Mouse (Mus musculus) liver, embryonic 14.5 days (tissue): ENCODE measurements around the gene Ap1s1. TPM values are rescaled to one million over a fixed set of nuclear protein-coding genes. Genes with fewer than 3 reads are reported as not detected.

Experiments used
- ATAC-seq: fragments of 200-750 bp; cut with Nextera tagmentation; 2 replicates; pipeline ENCODE4 v1.8.0; 2017; ENCODE audit warnings: moderate number of reproducible peaks, mild to moderate bottlenecking, moderate library complexity; ENCODE audit not compliant: insufficient read depth
- DNase-seq, 3 experiments: peaks; one replicate each; pipeline ENCODE4 v3.0.0-alpha.2; 2012 to 2013; ENCODE audit warnings: low read depth in 3 of 3, low spot score in 3 of 3
- H3K27ac ChIP-seq: fragments of 300-500 bp; sonication (generic); 2 replicates; pipeline ENCODE4 v1.5.1; 2014; ENCODE audit warnings: moderate library complexity, mild to moderate bottlenecking, control low read depth, inconsistent platforms
- H3K27me3 ChIP-seq: fragments of 300-500 bp; sonication (generic); 2 replicates; pipeline ENCODE4 v1.6.1; 2014; ENCODE audit warnings: mild to moderate bottlenecking, low read length, moderate library complexity; ENCODE audit not compliant: control insufficient read depth, insufficient read depth
- H3K36me3 ChIP-seq: fragments of 300-500 bp; sonication (generic); replicated peaks from 2 replicates; pipeline ENCODE4 v1.6.1; 2014; ENCODE audit warnings: low read depth; ENCODE audit not compliant: control insufficient read depth, insufficient read depth
- H3K4me1 ChIP-seq, 2 experiments: fragments of 200-500 bp in 1 of 2; fragments of 300-500 bp in 1 of 2; sonication (generic) in 1 of 2; replicated peaks; 2 replicates each; pipeline ENCODE4 v1.6.1; 2012 to 2014; ENCODE audit warnings: antibody characterized with exemption in 1 of 2, inconsistent platforms in 1 of 2, low read length in 1 of 2; ENCODE audit not compliant: control insufficient read depth in 2 of 2, insufficient read depth in 2 of 2
- H3K4me2 ChIP-seq: fragments of 300-500 bp; sonication (generic); 2 replicates; pipeline ENCODE4 v1.6.1; 2014; ENCODE audit warnings: low read depth, mild to moderate bottlenecking, control low read depth, moderate library complexity
- H3K4me3 ChIP-seq, 2 experiments: fragments of 200-500 bp in 1 of 2; fragments of 300-500 bp in 1 of 2; sonication (generic) in 1 of 2; 2 replicates each; pipeline ENCODE4 v1.5.1; 2012 to 2014; ENCODE audit warnings: low read depth in 2 of 2, low read length in 2 of 2, mild to moderate bottlenecking in 2 of 2, control low read depth in 1 of 2, inconsistent platforms in 1 of 2, moderate library complexity in 1 of 2; ENCODE audit not compliant: insufficient read depth in 1 of 2
- H3K9ac ChIP-seq: fragments of 300-500 bp; sonication (generic); replicated peaks from 2 replicates; pipeline ENCODE4 v1.6.1; 2014; ENCODE audit warnings: mild to moderate bottlenecking, control low read depth, moderate library complexity
- H3K9me3 ChIP-seq: fragments of 300-500 bp; sonication (generic); 2 replicates; pipeline ENCODE4 v1.6.1; 2016; ENCODE audit warnings: low read length, mixed read lengths; ENCODE audit not compliant: control insufficient read depth
- CTCF ChIP-seq: IDR thresholded peaks from 2 replicates; pipeline ENCODE4 v1.5.1; 2016; ENCODE audit warnings: antibody characterized with exemption, low read depth, control low read depth
- EP300 ChIP-seq: IDR thresholded peaks from 2 replicates; pipeline ENCODE4 v1.6.1; 2016; ENCODE audit warnings: antibody characterized with exemption, low read depth
- WGBS: fragments of 180-500 bp; shearing (Covaris S2); extraction: QIAGEN DNeasy Blood & Tissue Kit; methylation state at CpG from one replicate; pipeline ENCODE4 v1.1.7; 2014; ENCODE audit not compliant: insufficient replicate concordance; 5-methylcytosine and 5-hydroxymethylcytosine counted together
- polyA plus RNA-seq, 2 experiments: library from polyadenylated mRNA; depleted of rRNA in 1 of 2; stranded (reverse) in 1 of 2; unstranded in 1 of 2; fragments of >200 nt; fragmentation: Nextera tagmentation in 1 of 2; extraction: Ambion mirVana in 1 of 2; gene quantifications; 2 replicates each; pipeline versions ENCODE4 v1.2.1 to v1.2.3; 2012 to 2014

Ap1s1 gene
- polyA plus RNA-seq, 2 experiments, result 58.6 to 73.9 TPM

DNA sequence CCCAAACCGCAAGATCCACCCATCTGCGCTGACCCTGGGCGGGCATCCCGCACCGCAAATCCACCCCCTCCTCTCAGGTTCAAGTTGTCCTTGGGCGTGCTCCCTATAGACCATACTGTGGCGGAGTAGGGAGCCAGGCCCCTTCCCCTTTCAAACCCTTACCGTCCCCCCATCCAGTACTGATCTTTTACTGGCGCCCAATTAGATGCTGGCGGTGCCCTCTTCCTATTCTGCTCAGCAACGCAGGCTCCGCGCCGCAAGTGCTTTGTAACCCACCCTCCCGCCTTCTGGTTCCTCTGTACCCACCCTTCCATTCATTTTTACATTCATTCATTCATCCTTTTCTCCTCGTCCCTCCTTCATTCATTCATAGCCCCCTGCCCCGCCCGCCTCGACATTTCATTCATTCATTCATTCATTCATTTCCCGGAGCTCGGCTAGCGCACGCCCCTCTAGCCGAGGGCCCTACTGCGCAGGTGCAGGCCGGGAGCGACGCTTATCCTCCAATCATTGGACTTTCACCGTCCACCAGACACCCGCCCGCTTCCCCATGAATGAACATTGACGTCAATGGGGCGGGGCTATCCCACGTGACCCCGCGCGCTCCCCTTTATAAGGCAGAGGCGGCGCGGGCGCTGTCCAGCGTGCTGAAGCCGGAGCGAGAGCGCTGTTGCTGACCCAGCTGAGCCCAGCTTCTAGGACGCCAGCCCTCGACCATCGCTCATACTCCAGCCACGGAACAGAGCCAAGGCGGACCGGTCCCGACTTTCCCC lies 16.1 kb downstream of the Ap1s1 start:
- Histone ChIP-seq H3K9me3 (no peaks in the 10 kb centered on the region), H3K4me2 (peak overlapping the region; percentile 66), H3K27ac (no peak overlapping the region), H3K36me3 (no peaks in the 10 kb centered on the region), H3K9ac (no peak overlapping the region), H3K4me3 (peak overlapping the region in 1 of 2 experiments; percentile 36; a peak in 2 of 4 replicates), H3K27me3 (peaks cover 77% of the 10 kb centered on the region), H3K4me1 (peaks cover 7 to 12% of the 10 kb centered on the region in 2 experiments)
- under 1% methylated on average over 52 of the region's 52 CpGs for WGBS
- peak; percentile 53 for ATAC-seq
- peak; percentile 85 to 86 (median 86) for DNase-seq
- TF ChIP-seq CTCF (no peak), EP300 (no peak)

GRCm38 (mm10) chr5:137029273-137029585 lies 16.7 kb downstream of the Ap1s1 start:
- ATAC-seq (no peak), DNase-seq (no peak)
- H3K4me2 ChIP-seq, result peak overlapping the region; percentile 66; the same call in 1 of the 2 replicates
- no peak overlapping the region for H3K4me3 ChIP-seq
- H3K27me3 ChIP-seq, result peaks cover 83% of the 10 kb centered on the region
- 3% methylated on average over 8 of the region's 8 CpGs for WGBS
- no peak overlapping the region for H3K9ac ChIP-seq
- peaks cover 7 to 12% of the 10 kb centered on the region in 2 experiments for H3K4me1 ChIP-seq
- TF ChIP-seq EP300 (no peak), CTCF (no peak)
- no peaks in the 10 kb centered on the region for H3K36me3 ChIP-seq
- H3K9me3 ChIP-seq, result no peaks in the 10 kb centered on the region
- no peak overlapping the region for H3K27ac ChIP-seq

DNA sequence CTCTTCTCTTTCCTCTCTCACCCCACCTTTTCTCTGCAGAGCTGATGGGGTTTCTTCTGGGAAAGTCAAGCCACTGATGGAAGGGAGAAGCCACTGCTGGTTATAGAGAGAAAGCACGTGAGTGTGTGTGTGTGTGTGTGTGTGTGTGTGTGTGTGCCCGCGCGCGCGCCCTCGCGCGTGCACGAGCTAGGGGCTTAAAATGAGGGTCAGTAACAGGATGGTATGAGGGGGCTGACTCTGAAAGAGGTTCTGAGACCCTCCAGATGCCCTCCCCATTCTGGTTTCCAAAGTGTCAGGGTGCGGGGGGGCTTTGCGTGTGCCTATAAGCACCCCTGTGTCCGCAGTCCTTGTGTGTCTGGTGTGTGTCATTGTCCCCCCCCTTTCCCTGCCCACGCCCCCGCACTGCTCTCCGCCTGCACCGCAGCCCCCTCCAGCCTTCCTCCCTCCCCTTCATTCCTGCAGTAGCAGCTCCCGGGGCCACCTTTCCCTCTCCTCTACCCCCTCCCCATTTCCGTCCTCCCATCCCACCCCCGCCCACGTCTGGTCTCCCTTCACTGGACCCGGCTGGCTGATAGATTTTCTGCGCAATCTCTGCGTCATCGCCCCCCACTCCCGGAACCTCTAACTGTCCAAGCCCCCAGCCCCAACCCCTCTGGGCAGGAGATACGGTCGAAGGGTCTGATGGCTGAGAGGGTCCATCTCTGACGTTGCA lies 17.2 kb downstream of the Ap1s1 start:
- no peak overlapping the region for H3K27ac ChIP-seq
- WGBS, result 8% methylated on average over 29 of the region's 29 CpGs
- H3K4me3 ChIP-seq, result no peak overlapping the region
- H3K4me1 ChIP-seq, result peaks cover 7 to 12% of the 10 kb centered on the region in 2 experiments
- H3K9me3 ChIP-seq, result no peaks in the 10 kb centered on the region
- ATAC-seq, result no peak
- TF ChIP-seq EP300 (no peak), CTCF (no peak)
- no peak overlapping the region for H3K9ac ChIP-seq
- peaks cover 87% of the 10 kb centered on the region for H3K27me3 ChIP-seq
- H3K4me2 ChIP-seq, result no peak overlapping the region
- H3K36me3 ChIP-seq, result no peaks in the 10 kb centered on the region
- DNase-seq, result no peak

DNA sequence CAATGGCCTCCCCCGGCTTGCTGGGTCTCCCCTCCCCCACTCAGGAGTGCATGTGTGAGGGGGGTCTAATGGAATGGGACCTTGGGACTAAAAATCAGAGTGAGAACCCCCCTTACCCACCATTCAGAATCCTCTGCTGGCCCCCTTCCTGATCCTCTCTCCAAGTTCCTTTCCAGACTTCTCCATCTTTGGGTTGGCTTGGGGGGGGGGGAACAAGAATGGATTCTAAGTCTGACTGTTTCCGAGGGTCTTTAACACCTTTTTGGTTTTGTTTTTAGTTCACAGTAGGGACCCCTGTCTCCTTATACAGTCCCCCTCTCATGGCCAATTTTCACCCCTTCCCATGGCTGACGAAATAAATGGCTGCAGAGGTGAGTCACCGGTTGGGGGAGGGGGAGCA lies 19.8 kb downstream of the Ap1s1 start, which contains the start of gene Vgf:
Vgf (plus strand) TSS at position 301 of the 400 bp plus-strand sequence.
- H3K4me2 ChIP-seq, result no peak within 1 kb of the TSS
- H3K4me1 ChIP-seq, result no peaks in the 10 kb centered on the region; a peak in 1 of 4 replicates
- TF ChIP-seq CTCF (no peak), EP300 (no peak)
- WGBS, result 8% methylated on average over 4 of the region's 4 CpGs
- no peak within 1 kb of the TSS for H3K4me3 ChIP-seq
- H3K27me3 ChIP-seq, result peaks cover 71% of the 10 kb centered on the region
- DNase-seq (no peak), ATAC-seq (no peak)
- H3K27ac ChIP-seq, result no peak within 1 kb of the TSS
- H3K36me3 ChIP-seq, result no peaks in the 10 kb centered on the region
- H3K9me3 ChIP-seq, result no peaks in the 10 kb centered on the region
- no peak within 1 kb of the TSS for H3K9ac ChIP-seq

DNA sequence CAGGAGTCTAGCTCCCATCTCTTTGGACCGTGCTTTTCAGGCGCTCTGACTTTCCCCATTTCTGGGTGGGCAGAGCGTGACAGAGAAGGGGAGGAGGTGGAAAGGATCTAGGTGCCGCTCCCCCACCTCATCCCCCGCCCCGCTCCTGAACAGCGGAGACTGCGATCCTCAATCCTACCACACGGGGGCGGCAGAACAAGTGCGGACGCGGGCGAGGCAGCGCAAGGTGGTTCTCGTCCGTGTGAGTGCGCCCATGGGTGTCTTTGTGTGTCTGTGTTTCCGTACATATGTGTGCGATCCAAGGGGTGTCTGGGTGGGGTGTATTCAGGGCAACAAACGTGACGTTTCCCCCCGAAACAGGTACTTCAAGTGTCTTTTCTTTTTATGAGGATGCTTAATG lies 20.8 kb downstream of the Ap1s1 start:
- Histone ChIP-seq H3K4me2 (no peak overlapping the region), H3K9me3 (no peaks in the 10 kb centered on the region), H3K36me3 (no peaks in the 10 kb centered on the region), H3K9ac (no peak overlapping the region), H3K27me3 (peaks cover 62% of the 10 kb centered on the region), H3K4me1 (no peaks in the 10 kb centered on the region; a peak in 1 of 4 replicates), H3K4me3 (no peak overlapping the region), H3K27ac (no peak overlapping the region)
- ATAC-seq (peak; percentile 36; the same call in 1 of the 2 replicates), DNase-seq (peak in 1 of 3 experiments; percentile 42)
- TF ChIP-seq EP300 (no peak), CTCF (peak; percentile 99)
- WGBS, result under 1% methylated on average over 23 of the region's 23 CpGs
